Comparison of ENCODE assay signal across 8 mouse cellular contexts in genomic region chr19:47228725-47229252, GRCm38 (mm10). TPM values are rescaled to one million over a fixed set of nuclear protein-coding genes. Genes with fewer than 3 reads are reported as not detected.
DNase-seq lines count a peak whose midpoint lies in the region; ATAC-seq and TF ChIP-seq lines count a peak whose summit lies in the region.

No protein-coding gene starts in this region.

- DNase-seq in cerebellum, adult 11-12 months, result peak; percentile 89
- DNase-seq in heart, postnatal 0 days (ENCODE audit: low spot score), result peak; percentile 58
- peak; percentile 37 to 79 for DNase-seq in kidney, postnatal 25 days
- peak; percentile 45 for DNase-seq in liver, postnatal 0 days
- no peak for DNase-seq in thymus, adult 18-20 months

- TF ChIP-seq CTCF in E14TG2a.4 (conservative IDR thresholded peaks at IDR 0.05; ENCODE audit: low read length), result no peak
- TF ChIP-seq CTCF in heart, postnatal 0 days (IDR thresholded peaks at IDR 0.05; ENCODE audit: low read depth), result no peak
- no peak for TF ChIP-seq CTCF in liver, postnatal 0 days (IDR thresholded peaks at IDR 0.05; ENCODE audit: low read depth)
- no peak for TF ChIP-seq CTCF in olfactory bulb, adult 2 months (IDR thresholded peaks at IDR 0.05; ENCODE audit: insufficient read depth, low read depth, low read length)

- no peaks in the 10 kb centered on the region for H3K27me3 ChIP-seq in E14TG2a.4 (ENCODE audit: insufficient read depth, low read length)
- no peaks in the 10 kb centered on the region for H3K27me3 ChIP-seq in forebrain, embryonic 16.5 days (replicated peaks; ENCODE audit: control insufficient read depth, insufficient read depth, low read length)
- no peaks in the 10 kb centered on the region for H3K27me3 ChIP-seq in heart, postnatal 0 days (ENCODE audit: control insufficient read depth, insufficient read depth, low read length)
- no peaks in the 10 kb centered on the region for H3K27me3 ChIP-seq in liver, postnatal 0 days (ENCODE audit: insufficient read depth, low read length)

- peaks cover 56% of the 10 kb centered on the region for H3K4me1 ChIP-seq in E14TG2a.4 (replicated peaks; ENCODE audit: low read depth, low read length)
- peaks cover 9% of the 10 kb centered on the region for H3K4me1 ChIP-seq in forebrain, embryonic 16.5 days (replicated peaks; ENCODE audit: control insufficient read depth, insufficient read depth, low read length)
- H3K4me1 ChIP-seq in heart, postnatal 0 days (ENCODE audit: control insufficient read depth, insufficient read depth), result 0 out of 2 replicates have a peak, but pooled peaks cover 8% of the 10 kb centered on the region
- 0 out of 2 replicates have a peak, but pooled peaks cover 3% of the 10 kb centered on the region for H3K4me1 ChIP-seq in liver, postnatal 0 days (ENCODE audit: insufficient read depth)
- peaks cover 32% of the 10 kb centered on the region for H3K4me1 ChIP-seq in olfactory bulb, adult 2 months (ENCODE audit: control insufficient read depth, insufficient read depth, low read length)

- TF ChIP-seq EP300 in heart, postnatal 0 days (IDR thresholded peaks at IDR 0.05; ENCODE audit: low read depth), result no peak
- TF ChIP-seq EP300 in liver, postnatal 0 days (IDR thresholded peaks at IDR 0.05; ENCODE audit: low read depth), result no peak

- no peaks in the 10 kb centered on the region for H3K9me3 ChIP-seq in E14TG2a.4 (ENCODE audit: low read length)
- H3K9me3 ChIP-seq in forebrain, embryonic 16.5 days (ENCODE audit: control insufficient read depth, low read length), result no peaks in the 10 kb centered on the region
- H3K9me3 ChIP-seq in heart, postnatal 0 days (replicated peaks; ENCODE audit: control insufficient read depth, low read length), result no peaks in the 10 kb centered on the region
- H3K9me3 ChIP-seq in liver, postnatal 0 days (ENCODE audit: low read length), result no peaks in the 10 kb centered on the region

- H3K9ac ChIP-seq in forebrain, embryonic 16.5 days (replicated peaks; ENCODE audit: low read depth, low read length), result no peak overlapping the region; the same call in 1 of the 2 replicates
- H3K9ac ChIP-seq in heart, postnatal 0 days (replicated peaks; ENCODE audit: low read depth, low read length), result peak overlapping the region; percentile 45; the same call in 1 of the 2 replicates
- no peak overlapping the region; the same call in 1 of the 2 replicates for H3K9ac ChIP-seq in liver, postnatal 0 days (replicated peaks)

- H3K4me3 ChIP-seq in E14TG2a.4 (replicated peaks; ENCODE audit: low read length), result peak overlapping the region; percentile 65
- no peak overlapping the region for H3K4me3 ChIP-seq in forebrain, embryonic 16.5 days (replicated peaks; ENCODE audit: low read length)
- H3K4me3 ChIP-seq in heart, postnatal 0 days (ENCODE audit: low read depth, low read length), result peak overlapping the region; percentile 42
- H3K4me3 ChIP-seq in liver, postnatal 0 days (ENCODE audit: low read depth, low read length), result peak overlapping the region; percentile 27
- peak overlapping the region; percentile 37 for H3K4me3 ChIP-seq in olfactory bulb, adult 2 months (ENCODE audit: insufficient read depth, low read depth, low read length)

- H3K4me2 ChIP-seq in forebrain, embryonic 16.5 days (ENCODE audit: low read length), result peak overlapping the region; percentile 33
- H3K4me2 ChIP-seq in heart, postnatal 0 days (ENCODE audit: low read depth, low read length), result peak overlapping the region; percentile 74
- H3K4me2 ChIP-seq in liver, postnatal 0 days (ENCODE audit: low read depth, low read length), result peak overlapping the region; percentile 65

- H3K36me3 ChIP-seq in E14TG2a.4 (ENCODE audit: insufficient read depth, low read length), result no peaks in the 10 kb centered on the region
- no peaks in the 10 kb centered on the region for H3K36me3 ChIP-seq in forebrain, embryonic 16.5 days (ENCODE audit: control insufficient read depth, insufficient read depth)
- H3K36me3 ChIP-seq in heart, postnatal 0 days (replicated peaks; ENCODE audit: control insufficient read depth, insufficient read depth, low read length), result no peaks in the 10 kb centered on the region
- no peaks in the 10 kb centered on the region for H3K36me3 ChIP-seq in liver, postnatal 0 days (replicated peaks; ENCODE audit: insufficient read depth, low read length)

- 11% methylated on average over 14 of the region's 17 CpGs for WGBS in forebrain, embryonic 16.5 days
- 4% methylated on average over 15 of the region's 17 CpGs for WGBS in heart, postnatal 0 days
- 12% methylated on average over 17 of the region's 17 CpGs for WGBS in liver, postnatal 0 days (ENCODE audit: insufficient replicate concordance)
- 7% methylated on average over 17 of the region's 17 CpGs for WGBS in olfactory bulb, adult 2 months

- TF ChIP-seq POLR2A in olfactory bulb, adult 2 months (IDR thresholded peaks at IDR 0.05; ENCODE audit: insufficient read depth, low read depth, low read length), result no peak

- 0 out of 2 replicates have a peak, but pooled peaks have one; percentile 28 for ATAC-seq in forebrain, embryonic 16.5 days
- ATAC-seq in heart, postnatal 0 days (ENCODE audit: insufficient read depth, low read depth), result peak; percentile 83
- ATAC-seq in liver, postnatal 0 days, result peak; percentile 67

- no peak overlapping the region for H3K27ac ChIP-seq in forebrain, embryonic 16.5 days (ENCODE audit: low read length)
- no peak overlapping the region for H3K27ac ChIP-seq in heart, postnatal 0 days (ENCODE audit: low read depth)
- H3K27ac ChIP-seq in liver, postnatal 0 days (ENCODE audit: low read depth), result no peak overlapping the region
- peak overlapping the region; percentile 62 for H3K27ac ChIP-seq in olfactory bulb, adult 2 months (ENCODE audit: insufficient read depth, low read depth, low read length)

RNA-seq across cellular contexts. Expression of gene Neurl1a, which starts 50.2 kb away (rescaled TPM):
- polyA plus RNA-seq in forebrain, embryonic 16.5 days (2015; fragmentation: Nextera tagmentation; extraction: Ambion mirVana), result 7.2 and 11.0 TPM in 2 replicates
- total RNA-seq in heart, postnatal 0 days (2014; rRNA removed; ENCODE audit: low replicate concordance), result 0.77 and 1.8 TPM in 2 replicates
- polyA plus RNA-seq in heart, postnatal 0 days (2015; fragmentation: Nextera tagmentation; extraction: Ambion mirVana), result 0.27 and 0.54 TPM in 2 replicates
- 0.76 and 0.89 TPM in 2 replicates for polyA plus RNA-seq in liver, postnatal 0 days (2015; fragmentation: Nextera tagmentation; extraction: Ambion mirVana)
- polyA plus RNA-seq in olfactory bulb, adult 2 months (2012; ENCODE audit: insufficient read depth, insufficient read length, low replicate concordance, missing spikeins), result not detected in 2 replicates

Comparison
In these comparisons a context has a peak if more than half of its experiments do, and no peak if none do; other contexts are left out.
1. DNase-seq: peak in cerebellum, adult 11-12 months (single experiment), heart, postnatal 0 days (single experiment), kidney, postnatal 25 days (2 of 2) and liver, postnatal 0 days (single experiment); none in thymus, adult 18-20 months (0 of 2).
2. ATAC-seq: peak in every context shown above with its lines; median percentile 83 in heart, postnatal 0 days; 67 in liver, postnatal 0 days; 28 in forebrain, embryonic 16.5 days.
3. Peak in every context shown above with its lines, with median percentiles within 50 percentile points of each other: H3K4me2 ChIP-seq.